Mouse (Mus musculus): ENCODE data around the gene Tcea3. TPM values are rescaled to one million over a fixed set of nuclear protein-coding genes. Genes with fewer than 3 reads are reported as not detected.
A peak's percentile ranks its signal among the peaks of the same experiment; 100 is the strongest.

The Tcea3 gene
- polyA plus RNA-seq, 1 experiment from 2014 or later = 1.2 TPM

DNA sequence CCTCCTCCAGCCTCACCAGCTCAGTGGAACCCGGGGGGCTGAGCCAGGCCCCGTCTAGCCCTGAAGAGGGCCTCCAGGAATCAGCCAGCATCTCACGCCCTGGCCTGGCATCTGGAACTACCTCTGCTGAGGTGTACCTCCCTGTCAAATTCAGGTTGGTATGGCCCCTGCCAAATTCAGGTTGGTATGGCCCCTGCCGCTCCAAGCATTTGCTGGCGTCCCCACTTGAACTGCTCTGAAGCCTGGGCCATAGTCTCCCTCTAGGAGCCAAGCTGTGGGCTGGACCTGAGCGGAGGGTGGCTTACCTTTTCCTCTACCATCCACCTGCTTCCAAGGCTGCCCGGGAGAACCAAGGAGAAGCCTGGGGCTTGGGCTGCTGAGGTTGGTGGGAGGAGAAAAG, 4.8 kb upstream of the Tcea3 start:
- Histone ChIP-seq H3K9me3 (ENCODE audit: control insufficient read depth, low read length) (no peaks in the 10 kb centered on the region), H3K36me3 (ENCODE audit: control insufficient read depth, insufficient read depth, low read length) (no peaks in the 10 kb centered on the region), H3K27ac (replicated peaks; ENCODE audit: low read depth, low read length) (no peak overlapping the region), H3K27me3 (ENCODE audit: control insufficient read depth, insufficient read depth, low read length) (peaks cover 38% of the 10 kb centered on the region), H3K4me1 (ENCODE audit: control insufficient read depth, insufficient read depth, low read length) (peaks cover 4% of the 10 kb centered on the region; the same call in 1 of the 2 replicates), H3K9ac (replicated peaks; ENCODE audit: low read length) (no peak overlapping the region), H3K4me2 (ENCODE audit: low read length) (no peak overlapping the region), H3K4me3 (replicated peaks; ENCODE audit: low read depth, low read length) (no peak overlapping the region)
- 89% methylated on average over 7 of the region's 7 CpGs for WGBS
- no peak for ATAC-seq (ENCODE audit: low FRiP score, low TSS enrichment)
- no peak for DNase-seq

DNA sequence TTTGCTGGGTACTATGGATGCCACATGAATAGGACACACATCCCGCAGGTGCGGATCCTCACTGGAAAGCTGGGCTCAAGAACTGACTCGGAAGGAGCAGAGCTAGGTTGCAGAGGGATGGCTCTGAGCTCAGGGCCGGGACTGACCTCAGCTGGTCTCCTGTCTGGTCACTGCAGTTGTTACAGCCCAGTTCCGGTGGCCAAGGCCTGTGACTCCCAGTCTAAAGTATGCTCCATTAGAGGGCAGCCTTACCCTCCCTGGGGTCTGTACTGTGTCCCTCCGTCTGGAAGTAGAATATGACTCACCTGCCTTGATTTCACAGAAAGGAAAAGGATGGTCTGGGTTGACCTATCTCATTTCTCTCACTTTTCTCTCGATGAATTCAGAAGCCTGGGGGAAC, 3.3 kb upstream of the Tcea3 start:
- H3K36me3 ChIP-seq (ENCODE audit: control insufficient read depth, insufficient read depth, low read length) = no peaks in the 10 kb centered on the region
- peaks cover 38% of the 10 kb centered on the region for H3K27me3 ChIP-seq (ENCODE audit: control insufficient read depth, insufficient read depth, low read length)
- no peak overlapping the region for H3K4me3 ChIP-seq (replicated peaks; ENCODE audit: low read depth, low read length)
- H3K4me1 ChIP-seq (ENCODE audit: control insufficient read depth, insufficient read depth, low read length) = peaks cover 18% of the 10 kb centered on the region
- no peak overlapping the region for H3K27ac ChIP-seq (replicated peaks; ENCODE audit: low read depth, low read length)
- H3K4me2 ChIP-seq (ENCODE audit: low read length) = no peak overlapping the region
- ATAC-seq (ENCODE audit: low FRiP score, low TSS enrichment) = no peak
- DNase-seq = no peak
- H3K9ac ChIP-seq (replicated peaks; ENCODE audit: low read length) = no peak overlapping the region
- H3K9me3 ChIP-seq (ENCODE audit: control insufficient read depth, low read length) = no peaks in the 10 kb centered on the region
- WGBS = 66% methylated on average over 7 of the region's 7 CpGs

DNA sequence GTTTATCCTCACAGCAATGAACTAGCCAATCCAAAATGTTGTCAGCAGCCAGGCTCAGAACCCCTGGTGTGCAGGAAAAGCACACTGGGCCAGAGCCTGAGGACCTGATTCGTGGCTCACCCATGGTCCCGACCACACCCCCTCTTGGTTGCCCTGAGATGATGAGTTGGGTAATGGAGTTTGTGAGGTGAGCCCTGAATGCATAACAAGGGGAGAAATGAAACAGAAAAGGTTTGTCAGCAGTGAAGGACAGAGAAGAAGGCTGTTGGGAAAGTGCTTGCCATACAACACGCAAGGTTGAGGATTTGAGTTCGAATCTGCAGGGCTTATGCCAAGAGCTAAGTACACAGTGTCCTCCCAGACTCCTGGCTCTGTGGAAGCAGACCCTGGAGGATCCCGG, 1.8 kb upstream of the Tcea3 start:
- Histone ChIP-seq H3K9me3 (ENCODE audit: control insufficient read depth, low read length) (no peaks in the 10 kb centered on the region), H3K4me2 (ENCODE audit: low read length) (no peak overlapping the region), H3K27me3 (ENCODE audit: control insufficient read depth, insufficient read depth, low read length) (peaks cover 52% of the 10 kb centered on the region), H3K36me3 (ENCODE audit: control insufficient read depth, insufficient read depth, low read length) (no peaks in the 10 kb centered on the region), H3K9ac (replicated peaks; ENCODE audit: low read length) (no peak overlapping the region), H3K4me1 (ENCODE audit: control insufficient read depth, insufficient read depth, low read length) (peaks cover 18% of the 10 kb centered on the region), H3K27ac (replicated peaks; ENCODE audit: low read depth, low read length) (no peak overlapping the region), H3K4me3 (replicated peaks; ENCODE audit: low read depth, low read length) (no peak overlapping the region)
- DNase-seq (no peak), ATAC-seq (ENCODE audit: low FRiP score, low TSS enrichment) (no peak)
- WGBS = 33% methylated on average over 5 of the region's 5 CpGs

DNA sequence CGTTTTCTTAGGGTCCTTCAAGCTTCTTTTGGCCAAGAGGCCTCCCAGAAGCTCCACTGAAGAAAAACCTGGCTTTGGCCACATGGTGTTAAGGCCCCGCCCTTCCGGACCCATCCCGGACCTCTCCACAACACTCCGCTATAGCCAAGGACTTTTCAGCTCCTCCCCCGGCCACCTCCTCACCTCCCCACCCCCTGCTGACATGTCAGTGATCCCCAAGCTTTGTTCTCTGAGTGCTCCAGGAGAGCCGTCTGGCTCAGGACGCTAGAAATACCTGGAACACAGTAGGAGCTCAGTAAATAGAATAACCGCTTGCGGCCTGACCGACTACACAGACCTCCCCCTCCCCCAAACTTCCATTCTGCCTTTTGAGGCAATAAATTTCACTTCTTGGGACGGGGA, 960 bp upstream of the Tcea3 start:
- Histone ChIP-seq H3K36me3 (ENCODE audit: control insufficient read depth, insufficient read depth, low read length) (no peaks in the 10 kb centered on the region), H3K4me1 (ENCODE audit: control insufficient read depth, insufficient read depth, low read length) (peaks cover 18% of the 10 kb centered on the region), H3K27me3 (ENCODE audit: control insufficient read depth, insufficient read depth, low read length) (peaks cover 52% of the 10 kb centered on the region), H3K4me3 (replicated peaks; ENCODE audit: low read depth, low read length) (no peak overlapping the region), H3K9me3 (ENCODE audit: control insufficient read depth, low read length) (no peaks in the 10 kb centered on the region), H3K9ac (replicated peaks; ENCODE audit: low read length) (no peak overlapping the region), H3K27ac (replicated peaks; ENCODE audit: low read depth, low read length) (no peak overlapping the region), H3K4me2 (ENCODE audit: low read length) (no peak overlapping the region)
- DNase-seq (peak; percentile 19), ATAC-seq (ENCODE audit: low FRiP score, low TSS enrichment) (no peak)
- 4% methylated on average over 12 of the region's 12 CpGs for WGBS

DNA sequence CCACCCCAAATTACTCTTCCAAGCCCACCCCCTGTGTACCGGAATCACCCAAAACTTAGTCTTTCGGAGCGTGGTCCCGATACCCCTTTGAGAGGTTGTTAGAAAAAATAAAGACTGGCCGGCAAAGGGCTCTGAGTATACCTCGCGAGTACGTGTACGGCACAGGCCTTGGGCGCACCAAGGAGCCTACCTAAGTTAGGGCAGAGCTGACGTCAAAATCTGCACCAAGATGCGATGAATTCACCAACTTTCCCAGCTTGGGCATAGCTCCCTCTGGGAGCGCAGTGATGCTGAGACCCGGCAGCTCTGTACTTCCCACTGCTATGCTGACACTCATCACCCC, 172 bp upstream of the Tcea3 start:
- Histone ChIP-seq H3K36me3 (ENCODE audit: control insufficient read depth, insufficient read depth, low read length) (no peaks in the 10 kb centered on the region), H3K4me3 (replicated peaks; ENCODE audit: low read depth, low read length) (peak overlapping the region; percentile 28), H3K9me3 (ENCODE audit: control insufficient read depth, low read length) (no peaks in the 10 kb centered on the region), H3K27me3 (ENCODE audit: control insufficient read depth, insufficient read depth, low read length) (peaks cover 52% of the 10 kb centered on the region), H3K4me1 (ENCODE audit: control insufficient read depth, insufficient read depth, low read length) (peaks cover 18% of the 10 kb centered on the region), H3K4me2 (ENCODE audit: low read length) (peak overlapping the region; percentile 57), H3K27ac (replicated peaks; ENCODE audit: low read depth, low read length) (no peak overlapping the region), H3K9ac (replicated peaks; ENCODE audit: low read length) (0 out of 2 replicates have a peak overlapping the region, but pooled peaks have one; percentile 16)
- DNase-seq = peak; percentile 36
- 1% methylated on average over 14 of the region's 14 CpGs for WGBS
- ATAC-seq (ENCODE audit: low FRiP score, low TSS enrichment) = no peak

DNA sequence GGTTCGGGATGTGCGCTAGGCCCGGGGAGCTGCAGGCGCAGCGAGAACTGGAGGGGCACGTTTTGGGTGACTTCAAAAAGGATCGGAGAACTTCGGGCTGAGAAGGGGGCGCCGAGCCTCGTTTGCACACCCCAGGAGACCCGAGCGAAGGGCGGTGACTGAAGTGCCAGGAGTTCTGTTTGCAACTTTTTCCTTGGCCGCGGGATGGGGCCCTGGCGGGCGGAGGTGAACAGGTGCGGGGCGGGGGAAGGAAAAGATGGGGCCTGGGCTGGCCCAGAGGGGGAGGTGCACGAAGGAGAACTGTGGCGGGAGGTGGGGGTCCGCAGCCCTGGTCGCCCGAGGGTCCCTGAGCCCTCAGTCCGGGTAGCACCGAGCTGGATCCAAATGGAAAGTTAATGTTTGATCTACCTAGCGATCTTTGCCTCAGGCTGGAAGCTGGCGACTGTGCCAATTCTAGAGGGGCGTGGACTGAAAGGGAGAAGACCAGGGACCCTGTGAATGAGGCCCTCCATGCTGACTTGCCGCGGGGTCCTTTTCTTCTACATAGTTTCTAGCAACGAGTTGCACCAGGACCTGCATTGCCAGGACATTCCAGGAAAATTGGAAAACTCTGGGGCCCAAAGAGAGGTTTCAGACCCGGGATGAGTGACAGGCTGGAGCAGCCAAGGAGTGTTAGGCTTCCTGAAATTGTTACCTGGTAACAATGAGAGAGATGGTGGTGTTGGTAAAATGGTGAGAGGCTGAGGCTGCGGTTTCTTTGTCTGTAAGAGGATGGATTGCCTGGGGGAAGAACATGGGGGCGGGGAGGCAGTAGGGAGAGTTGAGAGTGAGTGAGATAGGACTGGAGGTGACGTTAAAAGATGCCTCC, 1.2 kb downstream of the Tcea3 start:
- H3K4me3 ChIP-seq (replicated peaks; ENCODE audit: low read depth, low read length) = peak overlapping the region; percentile 28
- H3K27ac ChIP-seq (replicated peaks; ENCODE audit: low read depth, low read length) = no peak overlapping the region
- H3K9me3 ChIP-seq (ENCODE audit: control insufficient read depth, low read length) = no peaks in the 10 kb centered on the region
- DNase-seq (peak; percentile 29), ATAC-seq (ENCODE audit: low FRiP score, low TSS enrichment) (no peak)
- no peak overlapping the region for H3K9ac ChIP-seq (replicated peaks; ENCODE audit: low read length)
- under 1% methylated on average over 36 of the region's 37 CpGs for WGBS
- peaks cover 52% of the 10 kb centered on the region for H3K27me3 ChIP-seq (ENCODE audit: control insufficient read depth, insufficient read depth, low read length)
- peaks cover 18% of the 10 kb centered on the region for H3K4me1 ChIP-seq (ENCODE audit: control insufficient read depth, insufficient read depth, low read length)
- H3K4me2 ChIP-seq (ENCODE audit: low read length) = peak overlapping the region; percentile 57
- no peaks in the 10 kb centered on the region for H3K36me3 ChIP-seq (ENCODE audit: control insufficient read depth, insufficient read depth, low read length)

DNA sequence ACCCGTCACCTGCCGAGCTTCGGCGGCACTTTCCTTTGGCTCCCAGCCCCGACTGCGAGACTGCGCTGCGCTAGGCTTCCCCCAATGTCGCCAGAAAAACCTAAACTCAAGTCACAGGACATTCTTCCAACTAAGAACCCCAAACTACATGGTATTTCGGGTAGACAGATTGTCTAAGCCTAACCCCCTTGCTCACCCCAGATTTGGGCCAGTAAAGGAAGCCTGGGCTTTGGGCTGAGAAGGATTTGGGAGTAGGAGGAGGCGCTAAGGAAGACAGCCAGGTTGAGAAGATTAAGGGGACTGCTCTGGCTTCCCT, 1.8 kb downstream of the Tcea3 start:
- no peaks in the 10 kb centered on the region for H3K36me3 ChIP-seq (ENCODE audit: control insufficient read depth, insufficient read depth, low read length)
- H3K4me3 ChIP-seq (replicated peaks; ENCODE audit: low read depth, low read length) = no peak overlapping the region
- no peak for DNase-seq

DNA sequence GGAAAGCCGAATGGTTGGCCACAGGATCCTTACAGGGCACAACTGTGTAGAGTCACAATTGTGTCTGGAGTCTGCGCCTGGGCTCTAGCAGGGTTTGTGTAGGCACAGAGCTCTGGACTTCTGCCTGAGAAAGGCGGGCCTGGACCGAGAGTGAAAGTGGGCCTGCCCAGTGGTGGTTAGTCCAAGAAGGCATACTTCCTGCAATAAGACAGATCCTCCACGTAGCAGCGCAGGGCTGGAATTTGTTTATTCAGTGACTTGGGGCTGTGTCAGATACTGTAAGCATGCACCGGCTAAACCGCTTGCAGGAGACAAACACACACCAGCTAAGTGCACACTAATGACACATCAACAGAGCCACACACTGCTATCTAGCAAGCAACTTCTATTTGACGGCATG, 2.3 kb downstream of the Tcea3 start:
- H3K27me3 ChIP-seq (ENCODE audit: control insufficient read depth, insufficient read depth, low read length) = peaks cover 52% of the 10 kb centered on the region
- H3K9ac ChIP-seq (replicated peaks; ENCODE audit: low read length) = no peak overlapping the region
- no peaks in the 10 kb centered on the region for H3K36me3 ChIP-seq (ENCODE audit: control insufficient read depth, insufficient read depth, low read length)
- no peak overlapping the region for H3K4me2 ChIP-seq (ENCODE audit: low read length)
- no peak overlapping the region for H3K4me3 ChIP-seq (replicated peaks; ENCODE audit: low read depth, low read length)
- no peaks in the 10 kb centered on the region for H3K9me3 ChIP-seq (ENCODE audit: control insufficient read depth, low read length)
- DNase-seq (no peak), ATAC-seq (ENCODE audit: low FRiP score, low TSS enrichment) (no peak)
- H3K4me1 ChIP-seq (ENCODE audit: control insufficient read depth, insufficient read depth, low read length) = peaks cover 18% of the 10 kb centered on the region
- no peak overlapping the region for H3K27ac ChIP-seq (replicated peaks; ENCODE audit: low read depth, low read length)
- 45% methylated on average over 9 of the region's 9 CpGs for WGBS

More for the DNA sequence above, 1.8 kb downstream of the Tcea3 start:
- H3K4me1 ChIP-seq (ENCODE audit: control insufficient read depth, insufficient read depth, low read length) = peaks cover 18% of the 10 kb centered on the region
- no peaks in the 10 kb centered on the region for H3K9me3 ChIP-seq (ENCODE audit: control insufficient read depth, low read length)
- peaks cover 52% of the 10 kb centered on the region for H3K27me3 ChIP-seq (ENCODE audit: control insufficient read depth, insufficient read depth, low read length)
- 2% methylated on average over 11 of the region's 11 CpGs for WGBS
- no peak for ATAC-seq (ENCODE audit: low FRiP score, low TSS enrichment)
- H3K4me2 ChIP-seq (ENCODE audit: low read length) = no peak overlapping the region
- H3K27ac ChIP-seq (replicated peaks; ENCODE audit: low read depth, low read length) = no peak overlapping the region
- H3K9ac ChIP-seq (replicated peaks; ENCODE audit: low read length) = no peak overlapping the region

DNA sequence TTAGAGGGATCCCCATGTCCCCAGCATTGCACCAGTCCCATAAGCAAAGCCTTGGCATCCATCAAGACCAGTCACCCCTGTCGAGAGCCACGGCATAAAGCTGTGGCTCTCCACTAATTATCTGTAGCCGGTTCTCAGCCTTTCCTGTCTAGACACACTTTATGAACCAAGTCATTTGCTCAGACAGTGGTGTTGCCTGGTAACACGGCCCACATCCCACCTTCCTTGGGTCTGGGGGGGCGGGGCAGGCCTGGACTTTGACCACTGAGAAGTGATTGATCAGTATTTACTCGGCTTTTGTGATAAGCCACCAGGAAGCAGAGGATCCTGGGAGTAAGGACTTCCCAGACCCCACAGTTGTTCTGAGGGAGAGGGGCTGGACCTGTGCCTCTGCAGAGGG, 8.4 kb downstream of the Tcea3 start:
- ATAC-seq (ENCODE audit: low FRiP score, low TSS enrichment) = no peak
- Histone ChIP-seq H3K27me3 (ENCODE audit: control insufficient read depth, insufficient read depth, low read length) (no peaks in the 10 kb centered on the region), H3K27ac (replicated peaks; ENCODE audit: low read depth, low read length) (no peak overlapping the region), H3K9me3 (ENCODE audit: control insufficient read depth, low read length) (no peaks in the 10 kb centered on the region), H3K4me3 (replicated peaks; ENCODE audit: low read depth, low read length) (no peak overlapping the region), H3K36me3 (ENCODE audit: control insufficient read depth, insufficient read depth, low read length) (no peaks in the 10 kb centered on the region), H3K4me2 (ENCODE audit: low read length) (no peak overlapping the region), H3K9ac (replicated peaks; ENCODE audit: low read length) (no peak overlapping the region), H3K4me1 (ENCODE audit: control insufficient read depth, insufficient read depth, low read length) (no peaks in the 10 kb centered on the region)
- 67% methylated on average over 6 of the region's 6 CpGs for WGBS
- no peak for DNase-seq

All from midbrain, embryonic 14.5 days (tissue).